Mouse (Mus musculus): ENCODE results near the gene Snf8.

DNA sequence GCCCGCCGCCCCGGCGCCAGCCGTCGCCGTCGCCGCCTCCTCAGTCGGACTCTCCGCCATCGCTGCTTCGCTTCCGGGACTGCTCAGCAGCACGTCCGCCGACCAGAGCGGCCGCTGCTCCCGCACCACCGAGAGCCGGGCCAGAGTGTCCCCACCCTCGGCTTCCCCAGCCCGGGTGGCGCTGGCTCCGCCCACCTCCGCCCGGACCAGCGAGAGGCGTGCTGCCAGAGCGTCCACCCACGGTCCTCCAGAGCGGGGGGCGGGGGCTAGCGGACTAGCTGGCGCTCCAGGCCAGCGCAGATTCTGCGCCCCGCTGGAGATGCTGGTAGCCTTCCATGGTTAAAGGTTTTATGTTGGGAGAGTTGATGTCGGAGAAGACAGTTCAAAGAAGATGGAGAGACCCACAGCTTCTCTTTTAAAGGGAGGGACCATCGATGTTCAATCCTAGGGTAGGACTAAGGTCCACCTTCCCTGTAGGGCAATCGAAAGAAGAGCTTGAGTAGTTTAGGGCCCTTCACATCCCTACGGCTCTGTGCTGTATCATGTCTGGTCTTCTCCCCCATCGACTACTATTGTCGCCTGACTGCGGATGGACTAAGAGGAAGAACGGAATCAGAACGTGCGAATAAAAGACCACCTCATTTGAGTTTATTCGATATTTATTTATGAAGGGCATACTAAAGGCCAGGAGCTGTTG is 30.7 kb downstream of the Snf8 start, which contains the start of gene Ube2z:
- TF ChIP-seq GATA1 (IDR thresholded peaks at IDR 0.05; ENCODE audit: low read length) (no peak), TAL1 (IDR thresholded peaks at IDR 0.05; ENCODE audit: low read length) (no peak)

Data from erythroblast, embryonic 14.5 days (primary cell).